Mouse (Mus musculus) liver, embryonic 11.5 days (tissue): ENCODE results near the gene Fam174a. TPM values are rescaled to one million over a fixed set of nuclear protein-coding genes. Genes with fewer than 3 reads are reported as not detected.

ENCODE experiments used
- ATAC-seq: fragments of 200-750 bp; cut with Nextera tagmentation; replicated peaks from 2 replicates; pipeline ENCODE4 v1.8.0; 2017; ENCODE audit warnings: moderate number of reproducible peaks, mild to moderate bottlenecking, moderate TSS enrichment, moderate library complexity; ENCODE audit not compliant: low FRiP score
- DNase-seq: peaks from one replicate; pipeline ENCODE4 v3.0.0-alpha.2; 2017; ENCODE audit warnings: low spot score
- H3K27ac ChIP-seq: fragments of 300-500 bp; sonication (generic); 2 replicates; pipeline ENCODE4 v1.5.1; 2014; ENCODE audit warnings: mild to moderate bottlenecking, low read depth, low read length, control low read depth
- H3K27me3 ChIP-seq: fragments of 300-500 bp; sonication (generic); replicated peaks from 2 replicates; pipeline ENCODE4 v1.6.1; 2014; ENCODE audit warnings: low read length, mixed read lengths; ENCODE audit not compliant: control insufficient read depth, insufficient read depth
- H3K36me3 ChIP-seq: fragments of 300-500 bp; sonication (generic); 2 replicates; pipeline ENCODE4 v1.6.1; 2014; ENCODE audit warnings: mild to moderate bottlenecking, low read length, moderate library complexity, mixed read lengths; ENCODE audit not compliant: control insufficient read depth, insufficient read depth
- H3K4me1 ChIP-seq: fragments of 300-500 bp; sonication (generic); replicated peaks from 2 replicates; pipeline ENCODE4 v1.6.1; 2014; ENCODE audit warnings: low read length, mixed read lengths; ENCODE audit not compliant: control insufficient read depth, insufficient read depth
- H3K4me2 ChIP-seq: fragments of 300-500 bp; sonication (generic); 2 replicates; pipeline ENCODE4 v1.6.1; 2014; ENCODE audit warnings: mild to moderate bottlenecking, control low read depth, moderate library complexity
- H3K4me3 ChIP-seq: fragments of 300-500 bp; sonication (generic); 2 replicates; pipeline ENCODE4 v1.5.1; 2014; ENCODE audit warnings: low read depth, low read length, control low read depth
- H3K9ac ChIP-seq: fragments of 300-500 bp; sonication (generic); 2 replicates; pipeline ENCODE4 v1.6.1; 2014; ENCODE audit warnings: low read depth, low read length, control low read depth
- H3K9me3 ChIP-seq: fragments of 300-500 bp; sonication (generic); 2 replicates; pipeline ENCODE4 v1.6.1; 2016; ENCODE audit warnings: low read length, inconsistent platforms, mixed read lengths; ENCODE audit not compliant: control insufficient read depth
- WGBS: fragments of 180-500 bp; shearing (Covaris S2); extraction: QIAGEN DNeasy Blood & Tissue Kit; methylation state at CpG from one replicate; pipeline ENCODE4 v1.1.7; 2014; 5-methylcytosine and 5-hydroxymethylcytosine counted together
- polyA plus RNA-seq: library from polyadenylated mRNA; unstranded; fragments of >200 nt; fragmentation: Nextera tagmentation; extraction: Ambion mirVana; gene quantifications from 2 replicates; pipeline ENCODE4 v1.2.1, GENCODE M21; 2014

The Fam174a gene
- polyA plus RNA-seq, 1 experiment from 2014 or later = 13.6 TPM

DNA sequence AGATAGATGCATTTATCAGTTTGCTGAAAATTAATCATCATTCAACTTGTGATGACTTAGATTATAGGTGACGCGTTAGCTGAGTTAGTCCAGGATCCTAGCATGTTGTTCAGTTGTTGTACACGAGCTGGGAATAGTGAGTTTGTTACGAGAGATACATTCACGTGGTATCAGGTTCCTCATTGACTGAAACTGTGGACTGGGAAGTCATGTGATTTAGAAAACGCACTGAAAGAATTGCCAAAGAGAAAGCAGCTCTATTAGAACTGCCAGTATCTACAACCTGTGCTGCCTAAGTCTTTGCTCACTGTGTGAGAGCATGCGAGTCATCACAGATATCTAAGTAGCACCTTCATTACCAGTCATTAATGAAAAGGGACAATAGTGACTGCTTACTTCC, 9.6 kb downstream of the Fam174a start:
- Histone ChIP-seq H3K27me3 (no peaks in the 10 kb centered on the region), H3K9ac (no peak overlapping the region), H3K4me3 (no peak overlapping the region), H3K9me3 (no peaks in the 10 kb centered on the region), H3K4me1 (no peaks in the 10 kb centered on the region), H3K36me3 (no peaks in the 10 kb centered on the region), H3K4me2 (no peak overlapping the region), H3K27ac (no peak overlapping the region)
- ATAC-seq (no peak), DNase-seq (no peak)
- WGBS = 82% methylated on average over 7 of the region's 7 CpGs

DNA sequence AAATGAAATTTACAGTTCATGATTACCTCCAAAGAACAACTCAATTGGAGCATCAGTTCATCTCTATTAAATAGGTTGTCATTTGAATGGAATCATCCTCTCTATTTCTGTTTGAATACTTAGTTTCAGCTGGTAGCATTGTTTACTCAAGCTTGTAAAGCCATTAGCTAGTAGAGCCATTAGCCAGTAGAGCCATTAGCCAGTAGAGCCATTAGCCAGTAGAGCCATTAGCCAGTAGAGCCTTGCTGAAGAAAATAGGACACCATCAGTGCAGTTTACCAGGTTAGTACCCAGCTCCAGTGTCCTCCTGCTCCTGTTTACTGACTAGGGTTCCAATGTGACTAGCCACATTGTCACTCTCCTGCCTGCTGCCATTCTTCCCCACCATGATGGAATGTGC, 13.4 kb downstream of the Fam174a start:
- H3K36me3 ChIP-seq = no peaks in the 10 kb centered on the region
- no peak overlapping the region for H3K4me3 ChIP-seq
- H3K27me3 ChIP-seq = no peaks in the 10 kb centered on the region
- no peak overlapping the region for H3K4me2 ChIP-seq
- DNase-seq (no peak), ATAC-seq (no peak)
- H3K9me3 ChIP-seq = no peaks in the 10 kb centered on the region
- no peaks in the 10 kb centered on the region for H3K4me1 ChIP-seq
- no peak overlapping the region for H3K27ac ChIP-seq
- no peak overlapping the region for H3K9ac ChIP-seq

DNA sequence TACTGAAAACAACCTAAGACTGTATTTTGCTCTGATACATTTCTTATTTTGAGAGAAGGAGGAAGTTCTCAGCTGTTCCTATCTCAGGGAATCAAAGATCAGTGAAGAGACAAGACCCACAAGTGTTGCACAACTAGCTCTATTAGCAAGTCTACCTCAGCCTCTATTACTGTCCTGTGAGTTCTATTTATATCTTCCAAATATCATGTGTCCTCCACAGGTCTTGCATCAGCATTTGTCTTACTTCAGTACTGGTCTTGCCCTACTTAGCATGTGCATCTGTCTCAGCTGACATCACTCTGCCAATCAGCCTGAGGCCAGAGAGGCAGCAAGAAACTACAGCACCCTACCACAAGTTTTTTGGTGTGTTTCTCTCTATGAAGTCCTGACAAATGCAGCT, 26.2 kb downstream of the Fam174a start:
- Histone ChIP-seq H3K4me1 (no peaks in the 10 kb centered on the region), H3K27ac (no peak overlapping the region), H3K4me3 (no peak overlapping the region), H3K9ac (no peak overlapping the region), H3K27me3 (no peaks in the 10 kb centered on the region), H3K36me3 (no peaks in the 10 kb centered on the region), H3K9me3 (no peaks in the 10 kb centered on the region), H3K4me2 (no peak overlapping the region)
- DNase-seq (no peak), ATAC-seq (no peak)

DNA sequence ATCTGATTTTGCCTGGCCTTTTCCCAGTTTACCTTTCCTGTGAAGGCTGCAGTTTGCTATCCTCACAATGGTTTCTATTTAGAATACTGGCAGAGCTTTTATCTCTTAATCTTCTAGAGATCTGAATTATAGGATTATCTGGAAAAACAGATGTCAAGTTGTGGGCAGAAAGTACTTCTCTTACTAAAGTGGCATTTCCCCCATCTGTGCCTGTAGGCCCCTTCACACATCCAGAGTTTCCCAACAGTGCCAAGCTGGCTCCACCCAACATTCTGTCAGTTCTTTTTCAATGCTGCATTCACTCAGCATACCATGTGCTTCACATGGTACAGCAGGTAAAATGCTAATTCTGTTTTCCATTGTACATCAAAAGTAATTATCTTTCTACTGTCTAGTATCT, 28.8 kb downstream of the Fam174a start:
- Histone ChIP-seq H3K27me3 (no peaks in the 10 kb centered on the region), H3K36me3 (no peaks in the 10 kb centered on the region), H3K4me1 (no peaks in the 10 kb centered on the region), H3K9me3 (no peaks in the 10 kb centered on the region), H3K4me2 (no peak overlapping the region), H3K27ac (no peak overlapping the region), H3K9ac (no peak overlapping the region), H3K4me3 (no peak overlapping the region)
- ATAC-seq (no peak), DNase-seq (no peak)

DNA sequence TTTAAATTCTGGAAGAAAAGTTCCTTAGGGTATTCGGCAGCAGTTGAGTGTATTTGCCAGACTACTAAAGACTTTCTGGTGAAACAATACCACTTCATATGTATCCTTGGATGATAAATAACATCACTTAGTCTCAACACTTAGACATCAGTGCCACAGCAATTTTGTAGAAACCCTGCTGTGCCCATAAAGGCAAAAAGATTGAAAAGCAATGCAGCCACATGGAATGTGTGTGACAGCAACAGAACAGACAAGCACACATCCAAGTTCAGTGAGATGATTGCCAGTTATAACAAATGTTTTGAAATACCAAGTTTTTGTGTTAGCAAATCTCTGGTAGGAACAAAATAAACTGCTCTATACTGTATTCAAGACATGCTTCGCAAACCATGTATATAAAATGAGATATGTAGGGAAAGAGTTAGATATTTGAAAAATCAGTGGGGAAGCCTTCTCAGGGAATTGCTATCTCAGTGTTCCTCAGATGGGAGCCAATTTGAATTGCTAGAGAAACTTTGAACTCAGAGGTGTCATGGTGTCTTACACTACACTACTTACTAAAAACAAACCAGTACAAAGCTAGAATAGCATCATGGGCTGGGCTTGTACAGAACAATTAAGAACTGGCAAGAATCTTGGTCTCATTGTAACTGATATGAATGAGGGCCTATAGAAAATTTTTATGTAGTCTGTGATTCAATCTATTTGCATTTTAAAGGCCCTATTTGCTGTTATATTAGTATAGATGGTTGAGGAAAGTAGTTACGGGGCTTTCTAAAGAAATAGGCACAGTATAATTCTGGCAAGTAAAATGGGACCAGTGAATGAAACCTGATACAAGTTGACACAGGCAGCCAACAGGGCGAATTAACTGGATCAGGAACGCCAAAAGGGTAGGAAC, 30.4 kb downstream of the Fam174a start:
- no peak overlapping the region for H3K4me2 ChIP-seq
- no peaks in the 10 kb centered on the region for H3K36me3 ChIP-seq
- ATAC-seq = no peak
- no peaks in the 10 kb centered on the region for H3K27me3 ChIP-seq
- 86% methylated on average over 5 of the region's 5 CpGs for WGBS
- H3K9me3 ChIP-seq = no peaks in the 10 kb centered on the region
- no peak for DNase-seq
- H3K9ac ChIP-seq = no peak overlapping the region
- H3K27ac ChIP-seq = no peak overlapping the region
- no peak overlapping the region for H3K4me3 ChIP-seq
- H3K4me1 ChIP-seq = no peaks in the 10 kb centered on the region

DNA sequence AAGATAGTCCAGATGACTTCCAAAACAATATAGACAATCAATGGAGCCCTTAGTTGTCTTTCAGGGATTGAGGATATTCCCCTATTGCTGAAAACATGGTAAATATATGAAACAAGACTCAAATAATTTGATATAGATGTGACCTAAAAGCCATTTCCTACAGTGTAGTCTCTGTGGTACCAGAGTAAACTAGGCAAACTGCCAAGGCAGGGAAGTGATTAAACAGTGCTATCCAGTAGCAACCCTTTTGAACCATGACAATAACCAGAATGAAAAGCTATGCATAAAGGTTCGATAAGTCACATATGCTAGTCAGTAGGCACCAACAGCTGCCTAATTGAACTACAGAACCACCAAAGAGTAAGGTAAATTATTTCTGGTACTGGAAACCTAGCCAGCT, 40.7 kb downstream of the Fam174a start:
- WGBS = 76% methylated on average over 1 of the region's 1 CpGs
- ATAC-seq (no peak), DNase-seq (no peak)
- Histone ChIP-seq H3K36me3 (no peaks in the 10 kb centered on the region), H3K27me3 (no peaks in the 10 kb centered on the region), H3K4me3 (no peak overlapping the region), H3K4me2 (no peak overlapping the region), H3K9ac (no peak overlapping the region), H3K9me3 (no peaks in the 10 kb centered on the region), H3K4me1 (no peaks in the 10 kb centered on the region), H3K27ac (no peak overlapping the region)

DNA sequence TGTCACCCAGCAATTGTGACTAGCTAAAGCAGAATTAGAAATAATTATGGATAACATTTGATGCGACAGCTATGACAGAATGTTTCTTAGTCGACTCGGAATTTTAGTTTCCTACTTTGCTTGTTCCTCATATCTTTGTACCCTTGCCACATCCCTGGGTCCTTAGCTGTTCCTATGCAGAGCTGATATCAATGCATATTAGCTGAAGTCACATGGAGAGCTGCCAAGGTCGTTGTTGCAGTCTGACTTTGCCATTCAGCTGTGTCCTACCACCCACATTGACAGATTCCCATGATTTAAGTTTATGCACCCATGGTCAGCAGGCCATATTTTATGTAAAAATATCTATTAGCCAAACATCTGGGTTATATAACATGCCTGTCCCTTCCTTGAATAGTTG, 43.5 kb downstream of the Fam174a start:
- ATAC-seq = no peak
- 67% methylated on average over 4 of the region's 4 CpGs for WGBS

GRCm38 (mm10) chr1:95363692-95364091, 50.3 kb downstream of the Fam174a start:
- DNase-seq (no peak), ATAC-seq (no peak)
- Histone ChIP-seq H3K4me3 (no peak overlapping the region), H3K4me1 (no peaks in the 10 kb centered on the region), H3K36me3 (no peaks in the 10 kb centered on the region), H3K27me3 (no peaks in the 10 kb centered on the region), H3K4me2 (no peak overlapping the region), H3K9ac (no peak overlapping the region), H3K9me3 (no peaks in the 10 kb centered on the region), H3K27ac (no peak overlapping the region)
- 80% methylated on average over 2 of the region's 2 CpGs for WGBS

More for the DNA sequence above, 43.5 kb downstream of the Fam174a start:
- DNase-seq = no peak
- H3K27ac ChIP-seq = no peak overlapping the region
- no peak overlapping the region for H3K4me2 ChIP-seq
- no peaks in the 10 kb centered on the region for H3K9me3 ChIP-seq
- H3K4me3 ChIP-seq = no peak overlapping the region
- H3K4me1 ChIP-seq = no peaks in the 10 kb centered on the region
- no peak overlapping the region for H3K9ac ChIP-seq
- H3K27me3 ChIP-seq = no peaks in the 10 kb centered on the region
- no peaks in the 10 kb centered on the region for H3K36me3 ChIP-seq

DNA sequence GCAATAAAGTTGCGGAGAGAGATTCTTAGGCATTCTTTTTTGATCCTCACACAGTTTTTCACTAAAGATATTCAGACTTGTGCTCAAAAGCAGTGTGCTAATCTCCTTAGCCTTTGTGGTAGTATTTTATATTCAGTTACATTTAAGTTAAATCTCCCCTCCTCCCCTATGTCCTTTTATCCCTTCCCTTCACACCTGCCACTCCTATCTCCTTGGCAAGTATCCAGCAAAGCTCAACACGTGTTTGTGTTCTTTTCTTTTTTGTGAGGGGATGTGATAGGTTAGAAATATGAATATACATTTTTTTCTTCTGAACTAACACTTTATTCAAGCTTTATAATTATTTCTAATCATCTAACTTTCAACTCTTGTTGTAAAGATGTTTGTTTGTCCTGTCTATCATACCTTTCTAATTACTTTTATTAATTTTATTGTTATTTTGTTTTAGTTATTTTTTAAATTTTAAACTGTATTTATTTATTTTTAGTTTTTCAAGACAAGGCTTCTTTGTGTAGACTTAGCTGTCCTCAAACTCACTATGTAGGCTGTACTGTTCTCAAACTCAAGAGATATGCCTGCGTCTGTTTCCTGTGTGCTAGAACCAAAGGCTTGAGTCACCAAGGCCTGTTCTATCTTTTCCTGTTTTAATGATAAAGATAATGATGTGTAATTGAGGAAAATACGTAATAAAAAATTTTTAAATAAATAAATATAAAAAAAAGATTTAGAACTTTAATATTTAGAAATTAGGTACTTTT, 53.4 kb downstream of the Fam174a start:
- Histone ChIP-seq H3K4me2 (no peak overlapping the region), H3K9me3 (no peaks in the 10 kb centered on the region), H3K27ac (no peak overlapping the region), H3K4me3 (no peak overlapping the region), H3K36me3 (no peaks in the 10 kb centered on the region), H3K9ac (no peak overlapping the region), H3K4me1 (no peaks in the 10 kb centered on the region), H3K27me3 (no peaks in the 10 kb centered on the region)
- ATAC-seq (no peak), DNase-seq (no peak)
- WGBS = 70% methylated on average over 4 of the region's 4 CpGs
